Mouse (Mus musculus) C3H10T1/2 (cell line): ENCODE results near the gene Vmn2r7. TPM values are rescaled to one million over a fixed set of nuclear protein-coding genes. Genes with fewer than 3 reads are reported as not detected.

ENCODE experiments used
- polyA plus RNA-seq, 2 experiments: library from polyadenylated mRNA; unstranded; fragments of >200 nt; fragmentation: generic; extraction: Trizol; gene quantifications; one replicate each; pipeline ENCODE4 v1.2.1; 2012; ENCODE audit warnings: missing spikeins in 2 of 2

Gene Vmn2r7
- polyA plus RNA-seq: not detected

DNA sequence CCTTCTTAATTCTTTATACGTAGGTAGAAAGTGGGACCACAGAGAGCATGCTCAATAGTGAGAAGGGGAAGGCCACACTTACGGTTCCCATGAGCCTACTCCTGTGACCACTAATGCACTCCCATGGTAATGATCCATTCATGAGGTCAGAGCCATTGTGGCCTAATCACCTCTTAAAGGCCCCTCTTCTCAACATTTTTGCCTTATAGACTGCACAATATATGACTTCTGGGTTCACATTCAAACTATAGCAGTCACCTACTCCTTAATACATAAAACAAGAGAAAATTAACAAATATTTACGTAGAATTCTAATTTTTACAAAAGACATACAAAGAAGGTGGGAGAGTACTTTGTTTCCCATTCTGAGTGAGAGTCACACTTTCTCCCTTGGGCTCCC is at the start of gene Vmn2r7:
Vmn2r7 (minus strand) TSS at position 101 of the 400 bp plus-strand sequence.

